Mouse (Mus musculus) inflammation-experienced regulatory T-cells, adult 16 weeks (primary cell): ENCODE results near the gene Slc25a21. TPM values are rescaled to one million over a fixed set of nuclear protein-coding genes. Genes with fewer than 3 reads are reported as not detected.

ENCODE experiments used
- polyA plus RNA-seq: library from polyadenylated mRNA; unstranded; fragments of 100-300 nt; shearing (Covaris generic); gene quantifications from one replicate; pipeline ENCODE4 v1.2.1, GENCODE M21; 2017

Slc25a21 gene
- polyA plus RNA-seq, result not detected

GRCm38 (mm10) chr12:57197363-57198026 lies at the start of gene Slc25a21:
Gene Slc25a21, minus strand, starts transcription at chr12:57197472.

GRCm38 (mm10) chr12:57230192-57230706 lies 33.0 kb upstream of the Slc25a21 start, which contains the start of the genes Prps1l3 and Mipol1:
Gene Prps1l3, plus strand, starts transcription at chr12:57230412.
Gene Mipol1, plus strand, starts transcription at chr12:57230427.

GRCm38 (mm10) chr12:56691427-56692079 lies 505.7 kb downstream of the Slc25a21 start, which contains the start of gene Pax9:
Gene Pax9, plus strand, starts transcription at chr12:56691767.

Other genes starting within 250 kb of the Slc25a21 start
- 83.3 TPM for gene Prps1l3, start 32.9 kb upstream of the Slc25a21 start, polyA plus RNA-seq
- 13.2 TPM for gene Mipol1, start 33.0 kb upstream of the Slc25a21 start, polyA plus RNA-seq